Mouse (Mus musculus) heart, adult 2 months (tissue): ENCODE measurements around the gene Rnps1. TPM values are rescaled to one million over a fixed set of nuclear protein-coding genes. Genes with fewer than 3 reads are reported as not detected.
A peak's percentile ranks its signal among the peaks of the same experiment; 100 is the strongest.
"Not testable (repeated sequence)": the region's sequence is repeated elsewhere in the genome, so short reads cannot be mapped to it uniquely, and the experiment has no call there.

Experiments used
- DNase-seq, 2 experiments: peaks; one replicate each; pipeline ENCODE4 v3.0.0; 2021
- H3K27ac ChIP-seq: fragments of 200-600 bp; 2 replicates; pipeline ENCODE4 v1.8.1; 2022
- H3K27me3 ChIP-seq: fragments of 200-500 bp; 2 replicates; pipeline ENCODE4 v1.6.1; 2012; ENCODE audit warnings: mild to moderate bottlenecking, low read length, inconsistent platforms, mixed read lengths; ENCODE audit not compliant: control insufficient read depth, insufficient read depth
- H3K36me3 ChIP-seq: fragments of 200-500 bp; 2 replicates; pipeline ENCODE4 v1.6.1; 2012; ENCODE audit warnings: low read length, inconsistent platforms; ENCODE audit not compliant: control insufficient read depth, insufficient read depth
- H3K4me1 ChIP-seq: fragments of 200-500 bp; 2 replicates; pipeline ENCODE4 v1.6.1; 2011; ENCODE audit warnings: low read length; ENCODE audit not compliant: control insufficient read depth, insufficient read depth
- H3K4me3 ChIP-seq: fragments of 200-600 bp; 2 replicates; pipeline ENCODE4 v1.8.1; 2022
- H3K79me2 ChIP-seq: fragments of 200-500 bp; replicated peaks from 2 replicates; pipeline ENCODE4 v1.6.1; 2012; ENCODE audit warnings: mild to moderate bottlenecking, inconsistent platforms, low read length, moderate library complexity, mixed read lengths; ENCODE audit not compliant: control insufficient read depth, insufficient read depth
- H3K9ac ChIP-seq: fragments of 200-500 bp; 2 replicates; pipeline ENCODE4 v1.6.1; 2012; ENCODE audit warnings: low read depth, mild to moderate bottlenecking, control low read depth, inconsistent platforms, low read length, mixed read lengths
- CTCF ChIP-seq: fragments of 200-600 bp; IDR thresholded peaks from 2 replicates; pipeline ENCODE4 v1.8.1; 2022; ENCODE audit warnings: antibody characterized with exemption, mild to moderate bottlenecking, moderate library complexity
- EP300 ChIP-seq: fragments of 200-500 bp; IDR thresholded peaks from 2 replicates; pipeline ENCODE4 v1.6.1; 2011; ENCODE audit warnings: low read depth, low read length, control low read depth; ENCODE audit not compliant: insufficient read depth
- POLR2A ChIP-seq: fragments of 200-500 bp; IDR thresholded peaks from 2 replicates; pipeline ENCODE4 v1.6.1; 2011; ENCODE audit warnings: mild to moderate bottlenecking, low read depth, low read length, control low read depth; ENCODE audit not compliant: insufficient read depth
- WGBS: fragments of 180-500 bp; shearing (Covaris S2); methylation state at CpG from one replicate; pipeline ENCODE4 v1.1.7; 2018; 5-methylcytosine and 5-hydroxymethylcytosine counted together
- intact Hi-C: fragments of 180-260 bp; cut with DNase I; formaldehyde crosslinking; loops from one replicate; pipeline ENCODE4 v1.15.1; 2025
- polyA plus RNA-seq: library from polyadenylated mRNA; depleted of rRNA; stranded (reverse); fragments of >200 nt; gene quantifications from 2 replicates; pipeline ENCODE4 v1.2.3, GENCODE M21; 2012
- total RNA-seq, 2 experiments: library from RNA; stranded (reverse); gene quantifications; 2 replicates each; pipeline ENCODE4 v1.2.3; 2021

The Rnps1 gene
- total and polyA plus RNA-seq, 3 experiments: 60.0 to 83.0 (median 62.7) TPM

- H3K4me1 ChIP-seq: no peaks in the 10 kb centered on the region
- H3K9ac ChIP-seq: no peak overlapping the region
- H3K4me3 ChIP-seq: no peak overlapping the region
- TF ChIP-seq CTCF (no peak), EP300 (no peak), POLR2A (no peak)
- 87% methylated on average over 5 of the region's 5 CpGs for WGBS
- H3K27me3 ChIP-seq: no peaks in the 10 kb centered on the region
- no peaks in the 10 kb centered on the region for H3K79me2 ChIP-seq
- peaks cover 3% of the 10 kb centered on the region; the same call in 1 of the 2 replicates for H3K36me3 ChIP-seq
- no peak overlapping the region for H3K27ac ChIP-seq
- no peak for DNase-seq
- intact Hi-C loops: no loop called here
Observed at GRCm38 (mm10) chr17:24424489-24424888, 10.1 kb downstream of the Rnps1 start.

GRCm38 (mm10) chr17:24425326-24425725 is 11.0 kb downstream of the Rnps1 start:
- H3K27ac ChIP-seq, H3K36me3 ChIP-seq, DNase-seq, H3K4me3 ChIP-seq, H3K9ac ChIP-seq, intact Hi-C loops, H3K27me3 ChIP-seq, H3K4me1 ChIP-seq, H3K79me2 ChIP-seq: not testable (repeated sequence)
- 90% methylated on average over 6 of the region's 8 CpGs for WGBS

GRCm38 (mm10) chr17:24425905-24426304 is 11.5 kb downstream of the Rnps1 start:
- TF ChIP-seq EP300 (no peak), POLR2A (no peak), CTCF (no peak)

GRCm38 (mm10) chr17:24426471-24427169 is 12.3 kb downstream of the Rnps1 start, which contains the start of gene Eci1:
Eci1 (plus strand) TSS chr17:24426641.
- no peaks in the 10 kb centered on the region for H3K27me3 ChIP-seq
- peak within 1 kb of the TSS; percentile 75 for H3K4me3 ChIP-seq
- H3K4me1 ChIP-seq: no peaks in the 10 kb centered on the region
- DNase-seq: peak; percentile 95 to 97
- 1% methylated on average over 48 of the region's 48 CpGs for WGBS
- H3K36me3 ChIP-seq: no peaks in the 10 kb centered on the region
- intact Hi-C loops: no loop called here
- TF ChIP-seq CTCF: peak; percentile 7; the same call in 1 of the 2 replicates
- peak; percentile 91 for TF ChIP-seq POLR2A
- peak; percentile 34; the same call in 1 of the 2 replicates for TF ChIP-seq EP300
- 0 out of 2 replicates have a peak, but pooled peaks cover 1% of the 10 kb centered on the region for H3K79me2 ChIP-seq
- H3K27ac ChIP-seq: peak within 1 kb of the TSS; percentile 91
- peak within 1 kb of the TSS; percentile 87 for H3K9ac ChIP-seq

More at GRCm38 (mm10) chr17:24425905-24426304, 11.5 kb downstream of the Rnps1 start:
- Histone ChIP-seq H3K4me3 (no peak overlapping the region; the same call in 1 of the 2 replicates), H3K4me1 (no peaks in the 10 kb centered on the region), H3K27ac (peak overlapping the region; percentile 91), H3K79me2 (0 out of 2 replicates have a peak, but pooled peaks cover 1% of the 10 kb centered on the region), H3K9ac (no peak overlapping the region), H3K36me3 (no peaks in the 10 kb centered on the region), H3K27me3 (no peaks in the 10 kb centered on the region)
- WGBS: 88% methylated on average over 7 of the region's 7 CpGs
- intact Hi-C loops: no loop called here
- no peak for DNase-seq

GRCm38 (mm10) chr17:24427170-24427557 is 12.8 kb downstream of the Rnps1 start:
- TF ChIP-seq CTCF: no peak
- no peak for TF ChIP-seq POLR2A
- TF ChIP-seq EP300: no peak
- intact Hi-C loops: no loop called here
- Histone ChIP-seq H3K9ac (peak overlapping the region; percentile 87), H3K27me3 (no peaks in the 10 kb centered on the region), H3K4me3 (peak overlapping the region; percentile 75), H3K36me3 (no peaks in the 10 kb centered on the region), H3K27ac (peak overlapping the region; percentile 91), H3K79me2 (peaks cover 3% of the 10 kb centered on the region; the same call in 1 of the 2 replicates), H3K4me1 (no peaks in the 10 kb centered on the region)
- no peak for DNase-seq
- 1% methylated on average over 8 of the region's 8 CpGs for WGBS

DNA sequence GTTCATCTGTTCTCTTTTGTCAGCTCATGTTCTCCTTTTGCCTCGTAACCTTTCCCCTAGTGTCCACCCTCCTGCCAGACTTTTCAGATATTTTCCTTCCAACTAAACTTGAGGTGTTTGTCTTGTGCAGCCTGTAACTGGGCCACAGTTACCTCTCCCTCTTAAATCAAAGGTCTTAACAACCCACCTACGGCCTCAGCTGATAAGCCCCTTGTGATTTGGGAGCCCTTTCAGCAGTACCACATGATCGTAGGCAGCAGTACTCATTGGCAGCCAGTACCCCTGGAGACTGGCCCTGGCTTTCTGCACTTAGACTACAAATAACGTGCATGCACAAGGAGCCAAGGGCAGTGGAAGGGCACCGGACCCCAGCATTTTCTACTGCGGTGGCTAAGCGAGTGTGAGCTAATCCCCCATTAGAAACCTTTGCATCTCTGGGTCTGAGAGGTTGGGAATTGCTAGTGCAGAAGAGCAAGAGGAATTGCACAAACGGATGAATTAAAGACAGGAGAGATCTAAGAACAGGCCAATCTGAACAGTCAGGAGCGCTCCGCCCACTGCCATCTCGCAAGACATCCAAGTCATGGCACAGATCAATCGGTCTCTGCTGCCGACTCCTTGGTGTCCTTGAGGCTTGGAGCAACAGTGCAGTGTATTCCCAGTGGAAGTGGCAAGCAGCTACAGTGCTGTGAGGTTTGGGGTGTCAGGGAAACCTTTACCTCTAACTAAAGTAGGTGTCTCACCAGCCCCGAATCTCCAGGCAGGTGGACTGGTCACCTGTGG is 15.0 kb downstream of the Rnps1 start:
- no peak; the same call in none of the 2 replicates for TF ChIP-seq POLR2A
- 0 out of 2 replicates have a peak, but pooled peaks have one; percentile 60 for TF ChIP-seq EP300
- TF ChIP-seq CTCF: no peak
- Histone ChIP-seq H3K36me3 (no peaks in the 10 kb centered on the region; the same call in 1 of the 2 replicates), H3K27ac (peak overlapping the region; percentile 91), H3K9ac (no peak overlapping the region), H3K4me1 (no peaks in the 10 kb centered on the region), H3K79me2 (peaks cover 3% of the 10 kb centered on the region; the same call in 1 of the 2 replicates), H3K4me3 (peak overlapping the region; percentile 23; the same call in 1 of the 2 replicates), H3K27me3 (no peaks in the 10 kb centered on the region)
- WGBS: 67% methylated on average over 14 of the region's 14 CpGs
- intact Hi-C loops: no loop called here
- peak; percentile 55 to 76 for DNase-seq
